Mouse (Mus musculus) adrenal gland, postnatal 0 days (tissue): ENCODE measurements around the gene Tsen2. TPM values are rescaled to one million over a fixed set of nuclear protein-coding genes. Genes with fewer than 3 reads are reported as not detected.

Experiments
- polyA plus RNA-seq: library from polyadenylated mRNA; unstranded; fragments of >200 nt; fragmentation: Nextera tagmentation; extraction: Ambion mirVana; gene quantifications from 2 replicates; pipeline ENCODE4 v1.2.1, GENCODE M21; 2015

Tsen2 gene
- polyA plus RNA-seq, result 14.4 and 18.0 TPM in 2 replicates

DNA sequence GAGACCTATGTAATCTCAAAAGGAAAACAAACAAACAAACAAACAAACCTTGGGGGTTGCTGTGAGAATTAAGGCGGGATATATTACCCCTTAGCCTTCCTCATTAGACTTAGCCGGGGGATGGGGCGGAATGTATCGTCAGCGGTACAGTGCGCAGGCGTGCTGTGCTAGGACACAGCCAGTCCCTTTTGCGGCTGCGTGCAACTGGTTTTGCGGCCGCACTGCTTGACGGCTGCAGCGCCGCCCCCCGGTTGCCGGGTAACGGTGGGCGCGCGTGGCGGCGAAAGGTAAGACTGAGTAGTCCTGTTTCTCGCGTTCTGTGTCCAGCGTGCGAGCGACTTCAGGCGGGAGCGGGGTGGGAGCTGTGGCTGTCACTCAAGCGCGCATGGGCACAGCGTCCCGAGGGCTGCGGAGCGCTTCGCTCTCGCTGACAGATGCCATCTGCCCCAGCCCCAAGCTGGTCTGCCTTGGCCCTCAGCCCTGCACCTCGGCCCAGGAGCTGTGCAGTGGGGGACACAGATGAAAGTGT, at the start of gene Tsen2:
TSS of gene Tsen2 (plus strand) at position 223 of the 529 bp plus-strand sequence.

DNA sequence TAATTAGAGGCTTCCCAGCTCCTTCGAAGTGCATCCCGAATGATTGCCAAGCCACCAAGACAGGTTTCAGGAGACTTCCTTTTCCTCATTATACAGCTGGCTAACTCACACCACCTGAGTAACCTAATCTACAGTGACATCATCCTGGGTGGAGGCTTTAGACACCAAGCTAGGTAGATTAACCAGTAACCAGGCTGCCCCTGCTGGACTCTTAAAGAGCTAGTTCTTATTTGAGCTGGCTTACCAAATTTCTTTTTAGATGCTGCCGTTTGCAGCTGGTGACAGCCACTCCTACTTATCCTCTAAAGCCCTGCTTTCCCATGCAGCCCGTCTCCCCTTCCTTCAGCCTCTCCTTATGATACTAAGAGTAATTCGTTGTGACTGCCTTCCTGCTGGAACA, 48.0 kb downstream of the Tsen2 start, which contains the start of gene Mkrn2os:
TSS of gene Mkrn2os (minus strand) at position 119 of the 400 bp plus-strand sequence.

DNA sequence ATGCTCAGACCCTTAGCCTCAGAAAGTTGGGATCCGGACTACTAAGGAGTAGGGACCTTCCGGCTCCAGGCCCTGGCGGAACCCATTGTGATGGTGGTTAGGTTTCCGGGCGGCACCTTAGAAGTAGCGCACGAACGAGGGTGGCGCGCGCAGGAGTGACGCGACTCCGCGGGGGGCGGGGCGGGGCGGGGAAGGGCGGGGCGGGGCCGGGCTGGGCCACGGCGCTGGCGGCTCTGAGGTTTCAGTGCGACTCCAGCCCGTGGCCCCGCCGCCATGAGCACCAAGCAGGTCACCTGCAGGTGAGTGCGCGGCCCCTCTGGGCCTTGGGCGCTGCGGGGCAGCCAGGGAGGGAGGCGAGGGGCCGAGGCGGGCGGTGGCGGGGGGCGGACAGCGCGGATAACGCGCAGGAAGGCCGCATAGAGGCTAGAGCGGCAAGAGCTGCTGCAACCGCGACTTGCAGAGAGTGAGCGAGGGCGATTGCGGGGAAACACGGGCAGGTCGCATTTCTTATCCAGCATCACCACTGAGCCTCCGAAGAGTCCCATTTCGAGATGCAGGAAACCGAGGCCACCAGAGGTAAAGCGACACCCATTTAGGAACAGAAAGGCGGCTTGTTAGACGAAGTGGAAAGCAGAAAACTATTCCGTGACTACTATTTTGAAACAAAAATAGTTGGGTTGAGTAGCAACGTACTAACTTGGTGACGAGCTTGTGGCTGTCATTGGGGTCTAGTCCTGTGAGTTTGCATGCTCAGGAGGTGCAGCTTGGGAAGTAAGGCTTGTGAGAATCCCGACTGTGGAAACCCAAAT, 57.5 kb downstream of the Tsen2 start, which contains the start of gene Mkrn2:
TSS of gene Mkrn2 (plus strand) at position 188 of the 809 bp plus-strand sequence.

Other genes starting within 250 kb of the Tsen2 start
- gene Pparg, start 183.7 kb upstream of the Tsen2 start, polyA plus RNA-seq, result 2.4 and 3.5 TPM in 2 replicates
- 0.44 and 0.47 TPM in 2 replicates for gene Mkrn2os, start 47.9 kb downstream of the Tsen2 start, polyA plus RNA-seq
- 20.8 and 30.6 TPM in 2 replicates for gene Mkrn2, start 57.2 kb downstream of the Tsen2 start, polyA plus RNA-seq
- gene Raf1, start 132.0 kb downstream of the Tsen2 start, polyA plus RNA-seq, result 49.9 and 52.8 TPM in 2 replicates
- gene Tmem40, start 217.7 kb downstream of the Tsen2 start, polyA plus RNA-seq, result 3.0 and 3.3 TPM in 2 replicates
- 8.5 and 10.0 TPM in 2 replicates for gene Cand2, start 229.9 kb downstream of the Tsen2 start, polyA plus RNA-seq